Mouse (Mus musculus): ENCODE measurements around the gene Cd300e. TPM values are rescaled to one million over a fixed set of nuclear protein-coding genes. Genes with fewer than 3 reads are reported as not detected.

Cd300e gene
- polyA plus RNA-seq, 1 experiment from 2014 or later = 1.1 TPM

GRCm38 (mm10) chr11:115098203-115098932 lies 36.4 kb upstream of the Cd300e start:
- Histone ChIP-seq H3K9me3 (ENCODE audit: low read length) (peaks cover 1% of the 10 kb centered on the region; the same call in 1 of the 2 replicates), H3K9ac (replicated peaks) (no peak overlapping the region), H3K27ac (ENCODE audit: low read depth) (no peak overlapping the region), H3K36me3 (replicated peaks; ENCODE audit: insufficient read depth, low read length) (no peaks in the 10 kb centered on the region), H3K4me2 (ENCODE audit: low read depth, low read length) (no peak overlapping the region), H3K27me3 (ENCODE audit: insufficient read depth, low read length) (no peaks in the 10 kb centered on the region), H3K4me3 (ENCODE audit: low read depth, low read length) (no peak overlapping the region), H3K4me1 (ENCODE audit: insufficient read depth) (no peaks in the 10 kb centered on the region)
- 49% methylated on average over 10 of the region's 10 CpGs for WGBS (ENCODE audit: insufficient replicate concordance)
- no peak for ATAC-seq
- no peak for DNase-seq
- TF ChIP-seq EP300 (IDR thresholded peaks at IDR 0.05; ENCODE audit: low read depth) (no peak), CTCF (IDR thresholded peaks at IDR 0.05; ENCODE audit: low read depth) (no peak)

GRCm38 (mm10) chr11:115092140-115092539 lies 30.2 kb upstream of the Cd300e start:
- Histone ChIP-seq H3K27ac (ENCODE audit: low read depth) (no peak overlapping the region), H3K36me3 (replicated peaks; ENCODE audit: insufficient read depth, low read length) (no peaks in the 10 kb centered on the region), H3K9ac (replicated peaks) (no peak overlapping the region), H3K27me3 (ENCODE audit: insufficient read depth, low read length) (peaks cover 22% of the 10 kb centered on the region), H3K9me3 (ENCODE audit: low read length) (peaks cover 9% of the 10 kb centered on the region; the same call in 1 of the 2 replicates), H3K4me3 (ENCODE audit: low read depth, low read length) (no peak overlapping the region), H3K4me1 (ENCODE audit: insufficient read depth) (peaks cover 4% of the 10 kb centered on the region; the same call in 1 of the 2 replicates), H3K4me2 (ENCODE audit: low read depth, low read length) (no peak overlapping the region)
- WGBS (ENCODE audit: insufficient replicate concordance) = 20% methylated on average over 4 of the region's 4 CpGs
- ATAC-seq = no peak
- TF ChIP-seq EP300 (IDR thresholded peaks at IDR 0.05; ENCODE audit: low read depth) = no peak
- no peak for TF ChIP-seq CTCF (IDR thresholded peaks at IDR 0.05; ENCODE audit: low read depth)
- no peak for DNase-seq

GRCm38 (mm10) chr11:115091362-115091901 lies 29.5 kb upstream of the Cd300e start, which contains the start of gene Rab37:
Gene Rab37, plus strand, starts transcription at chr11:115091431.
- Histone ChIP-seq H3K4me1 (ENCODE audit: insufficient read depth) (peaks cover 4% of the 10 kb centered on the region; the same call in 1 of the 2 replicates), H3K4me3 (ENCODE audit: low read depth, low read length) (no peak within 1 kb of the TSS), H3K27ac (ENCODE audit: low read depth) (no peak within 1 kb of the TSS), H3K9ac (replicated peaks) (no peak within 1 kb of the TSS), H3K4me2 (ENCODE audit: low read depth, low read length) (no peak within 1 kb of the TSS), H3K9me3 (ENCODE audit: low read length) (peaks cover 9% of the 10 kb centered on the region; the same call in 1 of the 2 replicates), H3K36me3 (replicated peaks; ENCODE audit: insufficient read depth, low read length) (no peaks in the 10 kb centered on the region), H3K27me3 (ENCODE audit: insufficient read depth, low read length) (peaks cover 22% of the 10 kb centered on the region)
- DNase-seq (peak; percentile 39), ATAC-seq (no peak)
- 3% methylated on average over 36 of the region's 36 CpGs for WGBS (ENCODE audit: insufficient replicate concordance)
- TF ChIP-seq CTCF (IDR thresholded peaks at IDR 0.05; ENCODE audit: low read depth) = no peak
- TF ChIP-seq EP300 (IDR thresholded peaks at IDR 0.05; ENCODE audit: low read depth) = no peak

GRCm38 (mm10) chr11:115089853-115090252 lies 27.9 kb upstream of the Cd300e start:
- Histone ChIP-seq H3K27ac (ENCODE audit: low read depth) (no peak overlapping the region), H3K27me3 (ENCODE audit: insufficient read depth, low read length) (peaks cover 22% of the 10 kb centered on the region), H3K36me3 (replicated peaks; ENCODE audit: insufficient read depth, low read length) (no peaks in the 10 kb centered on the region), H3K9ac (replicated peaks) (no peak overlapping the region), H3K9me3 (ENCODE audit: low read length) (peaks cover 9% of the 10 kb centered on the region; the same call in 1 of the 2 replicates), H3K4me3 (ENCODE audit: low read depth, low read length) (no peak overlapping the region), H3K4me2 (ENCODE audit: low read depth, low read length) (no peak overlapping the region), H3K4me1 (ENCODE audit: insufficient read depth) (peaks cover 4% of the 10 kb centered on the region; the same call in 1 of the 2 replicates)
- DNase-seq (no peak), ATAC-seq (no peak)
- WGBS (ENCODE audit: insufficient replicate concordance) = 63% methylated on average over 6 of the region's 6 CpGs
- peak; percentile 73 for TF ChIP-seq CTCF (IDR thresholded peaks at IDR 0.05; ENCODE audit: low read depth)
- TF ChIP-seq EP300 (IDR thresholded peaks at IDR 0.05; ENCODE audit: low read depth) = no peak

- no peak for DNase-seq
Measured at GRCm38 (mm10) chr11:115086213-115086612, 24.2 kb upstream of the Cd300e start.

GRCm38 (mm10) chr11:115085064-115085463 lies 23.1 kb upstream of the Cd300e start:
- no peak for DNase-seq
- no peak for ATAC-seq
- Histone ChIP-seq H3K4me2 (ENCODE audit: low read depth, low read length) (no peak overlapping the region), H3K36me3 (replicated peaks; ENCODE audit: insufficient read depth, low read length) (no peaks in the 10 kb centered on the region), H3K27ac (ENCODE audit: low read depth) (no peak overlapping the region), H3K27me3 (ENCODE audit: insufficient read depth, low read length) (peaks cover 3% of the 10 kb centered on the region; the same call in 1 of the 2 replicates), H3K9me3 (ENCODE audit: low read length) (peaks cover 3% of the 10 kb centered on the region; the same call in 1 of the 2 replicates), H3K9ac (replicated peaks) (no peak overlapping the region), H3K4me1 (ENCODE audit: insufficient read depth) (no peaks in the 10 kb centered on the region), H3K4me3 (ENCODE audit: low read depth, low read length) (no peak overlapping the region)
- no peak for TF ChIP-seq EP300 (IDR thresholded peaks at IDR 0.05; ENCODE audit: low read depth)
- no peak for TF ChIP-seq CTCF (IDR thresholded peaks at IDR 0.05; ENCODE audit: low read depth)
- 65% methylated on average over 8 of the region's 8 CpGs for WGBS (ENCODE audit: insufficient replicate concordance)

More at GRCm38 (mm10) chr11:115086213-115086612, 24.2 kb upstream of the Cd300e start:
- H3K27ac ChIP-seq (ENCODE audit: low read depth) = no peak overlapping the region
- ATAC-seq = no peak
- H3K4me1 ChIP-seq (ENCODE audit: insufficient read depth) = no peaks in the 10 kb centered on the region
- H3K4me3 ChIP-seq (ENCODE audit: low read depth, low read length) = no peak overlapping the region
- TF ChIP-seq EP300 (IDR thresholded peaks at IDR 0.05; ENCODE audit: low read depth) (no peak), CTCF (IDR thresholded peaks at IDR 0.05; ENCODE audit: low read depth) (no peak)
- no peak overlapping the region for H3K9ac ChIP-seq (replicated peaks)
- WGBS (ENCODE audit: insufficient replicate concordance) = 54% methylated on average over 7 of the region's 7 CpGs
- peaks cover 6% of the 10 kb centered on the region; the same call in 1 of the 2 replicates for H3K9me3 ChIP-seq (ENCODE audit: low read length)
- no peaks in the 10 kb centered on the region for H3K36me3 ChIP-seq (replicated peaks; ENCODE audit: insufficient read depth, low read length)
- H3K4me2 ChIP-seq (ENCODE audit: low read depth, low read length) = no peak overlapping the region
- peaks cover 14% of the 10 kb centered on the region for H3K27me3 ChIP-seq (ENCODE audit: insufficient read depth, low read length)

All from liver, postnatal 0 days (tissue).